Mouse (Mus musculus): ENCODE measurements around the gene Zfp239. TPM values are rescaled to one million over a fixed set of nuclear protein-coding genes. Genes with fewer than 3 reads are reported as not detected.

Gene Zfp239
- polyA plus RNA-seq, 1 experiment from 2014 or later = 7.5 TPM

DNA sequence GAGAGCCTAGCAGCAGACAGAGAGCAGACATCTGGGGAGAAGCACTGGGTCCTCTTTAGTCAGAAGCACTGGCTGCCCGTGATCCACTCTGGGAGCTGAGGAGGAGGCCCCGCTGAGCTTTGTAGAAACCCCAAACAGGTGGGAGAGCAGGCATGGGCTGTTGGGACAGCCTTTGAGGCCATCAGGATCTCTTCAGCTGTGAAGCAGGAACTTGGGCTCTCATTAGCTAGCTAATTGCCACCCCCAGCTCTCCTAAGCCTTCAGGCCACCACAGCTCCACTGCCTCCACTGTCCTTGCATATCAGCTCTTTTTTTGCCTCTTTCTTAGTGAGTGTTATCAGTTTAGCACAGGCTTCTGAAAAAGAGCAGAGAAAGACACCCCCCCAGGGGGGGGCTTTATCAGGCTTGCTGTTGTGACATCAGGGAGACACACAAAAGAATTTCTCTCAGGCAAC lies 26.8 kb downstream of the Zfp239 start:
- H3K9ac ChIP-seq (ENCODE audit: low read length) = no peak overlapping the region
- no peak for ATAC-seq (ENCODE audit: low read depth)
- H3K4me2 ChIP-seq (ENCODE audit: low read depth, low read length) = no peak overlapping the region
- H3K9me3 ChIP-seq (ENCODE audit: control insufficient read depth, low read length) = no peaks in the 10 kb centered on the region
- no peaks in the 10 kb centered on the region for H3K36me3 ChIP-seq (ENCODE audit: control insufficient read depth, insufficient read depth, low read length)
- no peaks in the 10 kb centered on the region for H3K4me1 ChIP-seq (replicated peaks; ENCODE audit: control insufficient read depth, insufficient read depth, low read length)
- no peak overlapping the region for H3K4me3 ChIP-seq (ENCODE audit: low read length)
- H3K27ac ChIP-seq (ENCODE audit: low read length) = no peak overlapping the region
- WGBS = 72% methylated on average over 2 of the region's 2 CpGs
- H3K27me3 ChIP-seq (ENCODE audit: control insufficient read depth, insufficient read depth, low read depth, low read length) = no peaks in the 10 kb centered on the region

DNA sequence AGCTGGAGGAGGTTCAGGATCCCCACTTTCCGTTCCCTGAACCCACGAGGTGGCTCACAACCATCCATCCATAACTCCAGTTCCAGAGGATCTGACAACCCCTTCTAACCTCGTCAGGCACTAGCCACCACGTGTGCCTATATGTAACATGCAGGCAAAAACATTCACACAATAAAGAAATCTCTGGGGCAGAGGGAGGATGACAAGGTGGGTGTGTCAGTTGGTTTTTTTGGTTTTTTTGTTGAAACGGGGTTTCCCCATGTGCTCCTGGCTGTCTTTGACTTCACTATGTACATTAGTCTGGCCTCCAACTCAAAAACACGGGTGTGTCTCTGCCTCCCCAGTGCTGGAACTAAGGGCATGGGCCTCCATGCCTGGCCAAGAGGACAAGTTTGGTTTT lies 28.4 kb downstream of the Zfp239 start:
- no peak for ATAC-seq (ENCODE audit: low read depth)
- H3K27me3 ChIP-seq (ENCODE audit: control insufficient read depth, insufficient read depth, low read depth, low read length) = no peaks in the 10 kb centered on the region
- H3K36me3 ChIP-seq (ENCODE audit: control insufficient read depth, insufficient read depth, low read length) = no peaks in the 10 kb centered on the region
- H3K9me3 ChIP-seq (ENCODE audit: control insufficient read depth, low read length) = no peaks in the 10 kb centered on the region
- H3K4me3 ChIP-seq (ENCODE audit: low read length) = no peak overlapping the region
- H3K4me2 ChIP-seq (ENCODE audit: low read depth, low read length) = no peak overlapping the region
- H3K9ac ChIP-seq (ENCODE audit: low read length) = no peak overlapping the region
- no peak overlapping the region for H3K27ac ChIP-seq (ENCODE audit: low read length)
- no peaks in the 10 kb centered on the region for H3K4me1 ChIP-seq (replicated peaks; ENCODE audit: control insufficient read depth, insufficient read depth, low read length)
- 72% methylated on average over 6 of the region's 6 CpGs for WGBS

DNA sequence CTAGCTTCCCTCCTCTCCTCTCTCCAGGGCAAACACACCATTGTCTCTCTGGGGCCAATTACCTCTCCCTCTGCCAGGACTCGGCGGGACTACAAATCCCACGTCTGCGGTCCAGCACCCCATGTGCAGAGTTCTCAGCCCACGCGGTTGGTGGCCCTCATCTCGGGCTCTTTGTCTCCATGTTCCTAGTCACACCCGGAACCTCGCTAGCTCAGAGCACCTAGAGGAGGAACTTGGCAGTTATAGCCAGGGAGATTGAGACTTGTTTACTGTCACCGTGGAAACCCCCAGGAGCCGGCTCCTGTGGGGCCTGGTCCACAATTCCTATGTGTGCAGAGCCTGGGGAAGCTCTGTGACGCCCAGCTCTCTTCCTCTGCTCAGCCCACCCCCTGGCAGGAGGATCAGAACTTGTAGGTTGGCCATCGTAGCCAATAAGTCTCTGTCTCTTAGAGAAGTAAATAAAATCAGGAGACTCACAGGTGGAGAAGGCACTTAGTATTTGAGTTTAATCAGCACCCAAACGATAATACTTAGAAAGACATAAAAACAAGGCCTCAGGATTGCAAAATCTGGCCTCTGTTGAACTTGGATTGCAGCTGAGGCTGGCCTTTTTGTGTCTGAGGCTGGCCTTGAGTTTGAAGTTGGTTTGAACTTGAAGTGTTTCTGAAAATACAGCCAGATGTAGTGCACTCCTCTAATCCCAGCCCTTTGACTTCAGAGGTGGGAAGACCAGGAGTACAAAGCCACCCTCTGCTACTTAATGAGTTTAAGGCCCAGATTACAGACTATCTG lies 29.7 kb downstream of the Zfp239 start:
- Histone ChIP-seq H3K9me3 (ENCODE audit: control insufficient read depth, low read length) (no peaks in the 10 kb centered on the region), H3K27me3 (ENCODE audit: control insufficient read depth, insufficient read depth, low read depth, low read length) (no peaks in the 10 kb centered on the region), H3K4me2 (ENCODE audit: low read depth, low read length) (no peak overlapping the region), H3K4me1 (replicated peaks; ENCODE audit: control insufficient read depth, insufficient read depth, low read length) (no peaks in the 10 kb centered on the region), H3K27ac (ENCODE audit: low read length) (no peak overlapping the region), H3K9ac (ENCODE audit: low read length) (no peak overlapping the region), H3K4me3 (ENCODE audit: low read length) (no peak overlapping the region), H3K36me3 (ENCODE audit: control insufficient read depth, insufficient read depth, low read length) (no peaks in the 10 kb centered on the region)
- whole genome bisulfite sequencing = 54% methylated on average over 14 of the region's 14 CpGs
- 0 out of 2 replicates have a peak, but pooled peaks have one; percentile 47 for ATAC-seq (ENCODE audit: low read depth)

DNA sequence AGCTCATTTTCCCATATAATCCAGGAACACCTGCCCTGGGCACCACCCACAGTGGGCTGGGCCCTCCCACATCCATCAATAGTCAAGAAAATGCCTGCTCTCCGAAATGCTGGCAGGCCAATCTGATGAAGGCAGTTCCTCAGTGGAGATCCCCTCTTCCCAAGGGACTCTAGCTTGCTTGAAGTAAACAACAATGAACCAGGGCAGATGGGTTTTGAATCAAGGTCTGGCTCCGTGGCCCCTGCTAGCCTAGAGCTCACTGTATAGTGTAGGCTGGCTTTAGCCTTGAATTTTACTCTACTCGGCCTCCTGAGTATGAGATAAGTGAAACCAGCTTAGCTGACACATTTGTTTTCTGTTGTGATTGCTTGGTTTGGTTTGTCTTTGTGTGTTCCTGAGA lies 30.5 kb downstream of the Zfp239 start:
- H3K9me3 ChIP-seq (ENCODE audit: control insufficient read depth, low read length) = no peaks in the 10 kb centered on the region
- H3K4me2 ChIP-seq (ENCODE audit: low read depth, low read length) = no peak overlapping the region
- H3K9ac ChIP-seq (ENCODE audit: low read length) = no peak overlapping the region
- H3K27me3 ChIP-seq (ENCODE audit: control insufficient read depth, insufficient read depth, low read depth, low read length) = no peaks in the 10 kb centered on the region
- H3K4me3 ChIP-seq (ENCODE audit: low read length) = no peak overlapping the region
- no peaks in the 10 kb centered on the region for H3K36me3 ChIP-seq (ENCODE audit: control insufficient read depth, insufficient read depth, low read length)
- no peak for ATAC-seq (ENCODE audit: low read depth)
- H3K27ac ChIP-seq (ENCODE audit: low read length) = no peak overlapping the region
- H3K4me1 ChIP-seq (replicated peaks; ENCODE audit: control insufficient read depth, insufficient read depth, low read length) = no peaks in the 10 kb centered on the region
- 51% methylated on average over 3 of the region's 3 CpGs for WGBS

DNA sequence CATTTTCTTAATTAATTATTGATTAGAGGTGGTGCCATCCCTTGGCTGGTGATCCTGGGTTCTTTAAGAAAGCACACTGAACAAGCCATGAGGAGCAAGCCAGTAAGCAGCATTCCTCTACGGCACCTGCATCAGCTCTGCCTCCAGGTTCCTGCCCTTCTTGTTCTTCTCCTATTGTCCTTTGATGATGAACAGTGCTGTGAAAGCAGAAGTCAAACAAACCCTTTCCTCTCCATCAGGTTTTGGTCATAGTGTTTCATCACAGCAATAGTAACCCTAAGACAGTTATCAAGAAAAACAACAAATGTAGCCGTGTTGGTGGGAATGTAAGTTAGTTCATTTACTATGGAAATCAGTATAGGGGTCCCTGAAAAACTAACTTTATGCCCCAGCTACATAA lies 31.5 kb downstream of the Zfp239 start:
- ATAC-seq (ENCODE audit: low read depth) = no peak
- Histone ChIP-seq H3K4me2 (ENCODE audit: low read depth, low read length) (no peak overlapping the region), H3K9me3 (ENCODE audit: control insufficient read depth, low read length) (no peaks in the 10 kb centered on the region), H3K27ac (ENCODE audit: low read length) (no peak overlapping the region), H3K4me1 (replicated peaks; ENCODE audit: control insufficient read depth, insufficient read depth, low read length) (no peaks in the 10 kb centered on the region), H3K36me3 (ENCODE audit: control insufficient read depth, insufficient read depth, low read length) (no peaks in the 10 kb centered on the region), H3K9ac (ENCODE audit: low read length) (no peak overlapping the region), H3K27me3 (ENCODE audit: control insufficient read depth, insufficient read depth, low read depth, low read length) (no peaks in the 10 kb centered on the region), H3K4me3 (ENCODE audit: low read length) (no peak overlapping the region)
- 80% methylated on average over 2 of the region's 2 CpGs for WGBS

DNA sequence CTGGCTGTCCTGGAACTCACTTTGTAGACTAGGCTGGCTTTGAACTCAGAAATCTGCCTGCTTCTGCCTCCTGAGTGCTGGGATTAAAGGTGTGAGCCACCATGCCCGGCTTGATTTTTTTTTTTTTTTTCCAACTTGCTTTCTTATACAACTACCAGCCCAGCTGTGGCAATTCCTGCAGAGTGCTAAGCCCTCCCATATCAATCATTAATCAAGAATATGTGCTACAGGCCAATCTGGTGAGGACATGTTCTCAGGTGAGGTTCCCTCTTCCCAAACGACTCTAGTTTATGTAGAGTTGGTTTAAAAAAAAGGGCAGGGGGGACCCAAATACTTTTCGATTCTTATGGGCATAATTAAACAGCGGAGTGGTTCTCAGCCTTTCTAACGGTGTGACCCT lies 35.9 kb downstream of the Zfp239 start:
- no peaks in the 10 kb centered on the region for H3K4me1 ChIP-seq (replicated peaks; ENCODE audit: control insufficient read depth, insufficient read depth, low read length)
- H3K4me3 ChIP-seq (ENCODE audit: low read length) = no peak overlapping the region
- no peaks in the 10 kb centered on the region for H3K9me3 ChIP-seq (ENCODE audit: control insufficient read depth, low read length)
- no peak overlapping the region for H3K4me2 ChIP-seq (ENCODE audit: low read depth, low read length)
- no peaks in the 10 kb centered on the region for H3K27me3 ChIP-seq (ENCODE audit: control insufficient read depth, insufficient read depth, low read depth, low read length)
- no peak for ATAC-seq (ENCODE audit: low read depth)
- H3K36me3 ChIP-seq (ENCODE audit: control insufficient read depth, insufficient read depth, low read length) = no peaks in the 10 kb centered on the region
- H3K27ac ChIP-seq (ENCODE audit: low read length) = no peak overlapping the region
- no peak overlapping the region for H3K9ac ChIP-seq (ENCODE audit: low read length)
- WGBS = 59% methylated on average over 5 of the region's 5 CpGs

DNA sequence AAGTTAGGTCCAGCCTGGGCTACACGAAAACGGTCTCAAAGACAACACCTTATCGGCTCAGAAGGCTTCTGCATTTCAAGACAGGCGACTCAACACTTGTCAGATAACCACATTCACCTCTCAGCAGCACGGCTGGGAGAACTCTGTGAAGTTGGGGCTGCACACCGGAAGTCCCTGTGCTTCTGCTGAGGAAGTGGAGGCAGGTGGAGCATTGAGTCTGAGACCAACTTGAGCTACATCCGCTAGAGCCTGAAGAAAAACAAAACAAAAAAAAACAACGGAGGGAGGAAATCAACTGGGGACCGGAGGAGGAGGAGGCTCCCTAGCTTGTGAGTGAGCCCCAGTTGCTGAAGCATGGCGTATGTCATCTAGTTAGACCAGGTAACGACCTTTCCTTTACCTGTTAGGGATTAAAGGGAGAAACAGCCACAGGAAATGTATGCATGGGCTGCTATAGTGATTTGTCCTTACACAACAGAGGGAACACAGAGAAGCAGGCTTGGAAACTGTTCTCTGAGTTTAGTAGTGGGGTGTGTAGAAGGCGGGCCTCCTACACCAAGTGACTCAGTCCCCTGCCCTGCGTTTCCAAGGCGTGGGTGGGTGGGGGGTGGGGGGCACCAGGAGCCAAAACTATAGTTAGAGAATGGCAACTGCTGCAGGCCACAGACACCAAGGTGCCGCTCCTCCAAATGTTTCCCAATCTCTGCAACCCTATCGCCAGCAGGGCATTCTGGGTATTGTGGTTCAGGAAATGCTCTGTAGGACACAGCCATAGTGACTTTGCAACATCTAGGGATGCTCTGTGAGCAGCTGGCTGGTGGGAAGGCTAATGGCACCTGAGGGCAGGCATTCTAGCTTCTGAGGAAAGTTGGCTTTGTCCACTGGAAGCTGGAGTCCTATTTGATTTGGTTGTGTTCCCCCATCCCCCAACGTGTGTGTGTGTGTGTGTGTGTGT lies 38.5 kb downstream of the Zfp239 start, which contains the start of gene Hnrnpf:
TSS of gene Hnrnpf (plus strand) at position 199 of the 955 bp plus-strand sequence.
- Histone ChIP-seq H3K9ac (ENCODE audit: low read length) (no peak within 1 kb of the TSS), H3K27ac (ENCODE audit: low read length) (no peak within 1 kb of the TSS), H3K4me3 (ENCODE audit: low read length) (no peak within 1 kb of the TSS), H3K36me3 (ENCODE audit: control insufficient read depth, insufficient read depth, low read length) (no peaks in the 10 kb centered on the region), H3K27me3 (ENCODE audit: control insufficient read depth, insufficient read depth, low read depth, low read length) (no peaks in the 10 kb centered on the region), H3K9me3 (ENCODE audit: control insufficient read depth, low read length) (no peaks in the 10 kb centered on the region), H3K4me1 (replicated peaks; ENCODE audit: control insufficient read depth, insufficient read depth, low read length) (peaks cover 3% of the 10 kb centered on the region), H3K4me2 (ENCODE audit: low read depth, low read length) (no peak within 1 kb of the TSS)
- WGBS = 71% methylated on average over 17 of the region's 17 CpGs
- ATAC-seq (ENCODE audit: low read depth) = no peak

DNA sequence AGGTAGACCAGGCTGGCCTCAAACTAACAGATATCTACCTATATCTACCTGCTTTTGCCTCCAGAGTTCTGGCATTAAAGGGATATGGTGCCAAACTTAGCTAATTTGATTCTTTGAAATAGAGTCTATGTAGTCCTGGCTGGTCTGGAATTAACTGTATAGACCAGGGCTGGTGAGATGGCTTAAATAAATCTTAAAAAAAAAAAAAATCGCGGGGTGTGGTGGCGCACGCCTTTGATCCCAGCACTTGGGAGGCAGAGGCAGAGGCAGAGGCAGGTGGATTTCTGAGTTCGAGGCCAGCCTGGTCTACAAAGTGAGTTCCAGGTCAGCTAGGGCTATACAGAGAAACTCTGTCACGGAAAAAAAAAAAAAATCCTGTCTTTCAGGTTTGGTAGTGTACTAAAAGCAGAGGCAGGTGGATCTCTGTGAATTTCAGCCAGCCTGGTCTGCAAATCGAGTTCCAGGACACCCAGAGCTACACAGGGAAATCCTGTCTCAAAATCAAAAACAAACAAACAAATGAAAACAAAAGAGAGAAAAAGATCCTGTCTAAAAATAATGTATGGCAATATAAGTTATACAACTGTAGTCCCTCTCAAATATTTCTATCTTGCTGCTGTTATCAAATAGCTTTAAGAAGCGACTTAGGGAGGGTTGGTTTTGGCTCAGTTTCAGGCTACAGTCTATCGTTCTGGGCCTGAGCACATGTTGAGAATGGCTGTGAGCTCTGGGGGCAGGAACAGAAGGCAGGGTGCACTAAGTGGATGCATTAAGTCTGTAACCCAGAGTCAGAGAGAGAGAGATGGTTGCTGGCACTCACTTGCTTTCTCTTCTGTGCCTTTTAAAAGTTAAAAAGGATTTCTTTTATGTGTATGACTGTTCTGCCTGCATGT lies 39.9 kb downstream of the Zfp239 start:
- Histone ChIP-seq H3K4me2 (ENCODE audit: low read depth, low read length) (no peak overlapping the region), H3K9ac (ENCODE audit: low read length) (no peak overlapping the region), H3K27ac (ENCODE audit: low read length) (no peak overlapping the region), H3K4me3 (ENCODE audit: low read length) (no peak overlapping the region), H3K9me3 (ENCODE audit: control insufficient read depth, low read length) (no peaks in the 10 kb centered on the region), H3K4me1 (replicated peaks; ENCODE audit: control insufficient read depth, insufficient read depth, low read length) (peaks cover 7% of the 10 kb centered on the region), H3K36me3 (ENCODE audit: control insufficient read depth, insufficient read depth, low read length) (no peaks in the 10 kb centered on the region), H3K27me3 (ENCODE audit: control insufficient read depth, insufficient read depth, low read depth, low read length) (no peaks in the 10 kb centered on the region)
- no peak for ATAC-seq (ENCODE audit: low read depth)
- 59% methylated on average over 9 of the region's 9 CpGs for WGBS
